Mouse (Mus musculus) stomach, embryonic 15.5 days (tissue): ENCODE measurements around the gene Etfa. TPM values are rescaled to one million over a fixed set of nuclear protein-coding genes. Genes with fewer than 3 reads are reported as not detected.

Experiments used
- ATAC-seq: fragments of 200-750 bp; cut with Nextera tagmentation; 2 replicates; pipeline ENCODE4 v1.8.0; 2017; ENCODE audit warnings: low read depth, moderate number of reproducible peaks, moderate TSS enrichment; ENCODE audit not compliant: insufficient read depth, low FRiP score
- H3K27ac ChIP-seq: fragments of 300-500 bp; sonication (generic); 2 replicates; pipeline ENCODE4 v1.5.1; 2015; ENCODE audit warnings: mild to moderate bottlenecking, inconsistent platforms
- H3K27me3 ChIP-seq: fragments of 300-500 bp; sonication (generic); replicated peaks from 2 replicates; pipeline ENCODE4 v1.6.1; 2015; ENCODE audit warnings: inconsistent platforms
- H3K36me3 ChIP-seq: fragments of 300-500 bp; sonication (generic); 2 replicates; pipeline ENCODE4 v1.6.1; 2015; ENCODE audit warnings: inconsistent platforms
- H3K4me1 ChIP-seq: fragments of 300-500 bp; sonication (generic); 2 replicates; pipeline ENCODE4 v1.6.1; 2015; ENCODE audit warnings: inconsistent platforms
- H3K4me2 ChIP-seq: fragments of 300-500 bp; sonication (generic); 2 replicates; pipeline ENCODE4 v1.6.1; 2015; ENCODE audit warnings: mild to moderate bottlenecking, inconsistent platforms
- H3K4me3 ChIP-seq: fragments of 300-500 bp; sonication (generic); replicated peaks from 2 replicates; pipeline ENCODE4 v1.5.1; 2015; ENCODE audit warnings: inconsistent platforms
- H3K9ac ChIP-seq: fragments of 300-500 bp; sonication (generic); 2 replicates; pipeline ENCODE4 v1.6.1; 2015; ENCODE audit warnings: inconsistent platforms
- H3K9me3 ChIP-seq: fragments of 300-500 bp; sonication (generic); 2 replicates; pipeline ENCODE4 v1.6.1; 2016; ENCODE audit warnings: inconsistent platforms
- WGBS: fragments of 180-500 bp; shearing (Covaris S2); methylation state at CpG from one replicate; pipeline ENCODE4 v1.1.7; 2015; 5-methylcytosine and 5-hydroxymethylcytosine counted together
- polyA plus RNA-seq: library from polyadenylated mRNA; unstranded; fragments of >200 nt; fragmentation: Nextera tagmentation; extraction: Ambion mirVana; gene quantifications from 2 replicates; pipeline ENCODE4 v1.2.1, GENCODE M21; 2015

Gene Etfa
- polyA plus RNA-seq, 1 experiment from 2014 or later: 247 TPM

DNA sequence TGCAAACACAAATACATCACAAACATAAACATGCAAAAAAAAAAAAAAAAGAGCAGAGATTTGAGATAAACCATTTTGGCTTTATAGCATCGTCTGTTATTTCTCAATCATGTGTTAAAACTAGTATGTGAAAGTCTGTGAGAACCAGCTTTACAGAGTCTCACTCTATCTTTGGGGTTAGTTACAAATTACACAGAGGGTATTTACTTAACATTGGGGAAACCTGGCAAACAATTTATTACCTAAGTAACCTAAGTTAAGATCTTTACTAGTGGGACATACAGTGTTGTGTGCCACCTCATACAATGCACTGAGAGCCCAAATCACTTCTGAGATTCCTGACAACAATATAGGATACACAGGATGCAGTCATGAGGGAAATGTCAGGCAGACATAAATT, 2.3 kb downstream of the Etfa start:
- 0 out of 2 replicates have a peak, but pooled peaks cover 3% of the 10 kb centered on the region for H3K4me1 ChIP-seq
- no peak overlapping the region for H3K27ac ChIP-seq
- H3K9ac ChIP-seq: no peak overlapping the region
- H3K4me3 ChIP-seq: no peak overlapping the region
- WGBS: 64% methylated on average over 1 of the region's 1 CpGs
- no peaks in the 10 kb centered on the region for H3K36me3 ChIP-seq
- ATAC-seq: no peak
- no peaks in the 10 kb centered on the region for H3K27me3 ChIP-seq
- H3K9me3 ChIP-seq: no peaks in the 10 kb centered on the region
- H3K4me2 ChIP-seq: no peak overlapping the region

DNA sequence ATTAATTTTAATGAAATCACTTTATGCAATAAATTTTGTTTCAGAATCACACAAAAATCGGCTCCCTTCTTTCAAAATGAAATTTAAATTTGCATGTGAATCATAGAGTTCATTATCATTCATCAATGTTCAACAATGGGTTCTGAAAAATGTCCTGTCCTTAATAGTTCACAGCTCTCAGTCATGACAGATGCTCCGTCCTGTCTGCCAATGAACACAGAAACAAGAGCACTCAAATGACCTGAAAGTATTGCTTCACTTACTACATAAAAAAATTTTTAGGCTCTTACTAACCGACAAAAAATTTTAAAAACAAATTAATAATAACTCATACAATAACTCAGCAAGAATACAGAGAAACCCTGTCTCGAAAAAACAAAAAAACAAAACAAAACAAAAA, 3.3 kb downstream of the Etfa start:
- Histone ChIP-seq H3K4me1 (0 out of 2 replicates have a peak, but pooled peaks cover 3% of the 10 kb centered on the region), H3K4me3 (no peak overlapping the region), H3K9me3 (no peaks in the 10 kb centered on the region), H3K4me2 (no peak overlapping the region), H3K36me3 (no peaks in the 10 kb centered on the region), H3K27ac (no peak overlapping the region), H3K27me3 (no peaks in the 10 kb centered on the region), H3K9ac (no peak overlapping the region)
- WGBS: 73% methylated on average over 4 of the region's 4 CpGs
- ATAC-seq: no peak

DNA sequence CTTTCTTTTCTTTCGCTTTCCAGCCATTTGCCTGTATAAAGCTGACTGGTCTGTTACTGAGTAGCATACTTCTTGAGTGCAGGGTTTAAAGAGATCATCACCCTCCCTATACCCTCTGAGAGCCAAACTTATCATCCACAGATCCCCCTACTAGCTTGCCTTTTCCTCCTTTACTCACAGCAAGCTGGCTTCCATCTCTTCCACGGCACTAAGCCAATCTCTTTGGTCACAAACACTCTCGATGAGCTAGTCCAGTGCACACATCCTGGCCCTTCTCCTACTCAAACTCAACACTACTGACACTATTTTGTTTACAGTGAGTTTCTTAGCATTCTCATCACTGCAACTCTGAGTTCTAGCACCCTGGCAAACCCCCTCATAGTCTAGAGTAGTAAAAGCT, 4.1 kb downstream of the Etfa start:
- no peak for ATAC-seq
- Histone ChIP-seq H3K4me3 (no peak overlapping the region), H3K36me3 (no peaks in the 10 kb centered on the region), H3K27me3 (no peaks in the 10 kb centered on the region), H3K27ac (no peak overlapping the region), H3K4me2 (no peak overlapping the region), H3K9ac (no peak overlapping the region), H3K9me3 (no peaks in the 10 kb centered on the region), H3K4me1 (0 out of 2 replicates have a peak, but pooled peaks cover 3% of the 10 kb centered on the region)
- 68% methylated on average over 3 of the region's 3 CpGs for WGBS

DNA sequence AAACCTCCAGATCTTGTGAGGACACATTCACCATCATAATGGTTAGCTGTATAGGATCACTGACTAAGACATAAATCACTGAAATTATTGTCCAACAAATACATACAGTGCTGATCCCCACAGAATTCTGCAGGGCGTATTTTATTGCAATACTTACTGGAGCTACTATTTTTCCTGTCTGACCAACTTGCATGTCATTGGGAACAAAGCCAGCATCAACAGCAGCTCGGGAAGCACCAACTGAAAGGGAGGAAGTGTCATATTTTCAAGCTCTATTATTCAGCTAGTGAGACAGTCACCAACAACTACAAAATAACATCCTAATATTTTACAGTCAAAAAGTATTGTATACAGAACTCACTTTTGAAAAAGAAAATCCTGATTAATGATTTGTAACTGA, 29.9 kb downstream of the Etfa start:
- no peaks in the 10 kb centered on the region for H3K27me3 ChIP-seq
- no peak overlapping the region for H3K9ac ChIP-seq
- H3K4me3 ChIP-seq: no peak overlapping the region
- ATAC-seq: no peak
- WGBS: 63% methylated on average over 2 of the region's 2 CpGs
- H3K4me1 ChIP-seq: no peaks in the 10 kb centered on the region
- H3K4me2 ChIP-seq: no peak overlapping the region
- H3K27ac ChIP-seq: no peak overlapping the region
- H3K36me3 ChIP-seq: no peaks in the 10 kb centered on the region; the same call in 1 of the 2 replicates
- H3K9me3 ChIP-seq: no peaks in the 10 kb centered on the region

DNA sequence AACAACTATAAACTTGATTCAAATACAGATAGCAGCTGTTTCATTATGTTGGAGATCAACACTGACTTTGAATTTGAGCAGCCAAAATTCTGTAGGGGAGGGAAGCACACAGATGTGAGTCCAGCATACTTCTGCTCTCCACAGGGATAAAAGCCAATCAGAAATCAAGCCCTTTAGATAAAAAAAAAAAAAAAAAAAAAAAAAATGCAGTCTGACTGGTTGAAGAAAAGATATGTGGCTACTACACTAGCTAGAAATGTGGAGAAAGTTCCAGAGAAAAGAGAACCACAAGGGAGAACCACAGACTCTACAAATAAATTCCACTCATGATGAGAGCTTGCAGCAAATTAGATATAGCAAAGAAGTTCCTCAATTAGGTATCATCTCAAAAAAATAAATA, 33.3 kb downstream of the Etfa start:
- Histone ChIP-seq H3K4me1 (no peaks in the 10 kb centered on the region), H3K27ac (no peak overlapping the region), H3K9me3 (no peaks in the 10 kb centered on the region), H3K9ac (no peak overlapping the region), H3K4me2 (no peak overlapping the region), H3K27me3 (no peaks in the 10 kb centered on the region), H3K36me3 (no peaks in the 10 kb centered on the region; the same call in 1 of the 2 replicates), H3K4me3 (no peak overlapping the region)
- ATAC-seq: no peak

DNA sequence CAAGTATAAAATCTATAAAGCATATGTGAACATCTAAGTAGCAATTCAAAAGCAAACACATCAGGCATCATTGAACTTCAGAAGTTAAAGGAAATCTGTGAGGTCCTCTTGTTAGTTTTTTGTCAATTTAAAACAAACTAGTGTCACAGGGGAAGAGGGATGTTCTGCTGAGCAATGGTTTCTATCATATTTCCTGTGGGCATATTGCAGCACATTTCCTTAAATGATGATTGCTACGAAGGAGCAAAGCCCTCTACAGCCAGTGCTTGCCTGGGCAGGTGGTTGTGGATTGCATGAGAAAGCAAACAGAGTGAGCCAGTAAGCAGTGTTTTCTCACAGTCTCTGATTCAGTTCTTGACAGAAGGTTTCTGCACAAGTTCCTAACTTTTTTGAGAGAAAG, 36.0 kb downstream of the Etfa start:
- no peak overlapping the region for H3K27ac ChIP-seq
- no peak overlapping the region for H3K9ac ChIP-seq
- no peaks in the 10 kb centered on the region for H3K9me3 ChIP-seq
- no peak overlapping the region for H3K4me3 ChIP-seq
- WGBS: 51% methylated on average over 1 of the region's 1 CpGs
- ATAC-seq: no peak
- H3K4me1 ChIP-seq: no peaks in the 10 kb centered on the region
- no peaks in the 10 kb centered on the region for H3K27me3 ChIP-seq
- no peak overlapping the region for H3K4me2 ChIP-seq
- no peaks in the 10 kb centered on the region; the same call in 1 of the 2 replicates for H3K36me3 ChIP-seq

DNA sequence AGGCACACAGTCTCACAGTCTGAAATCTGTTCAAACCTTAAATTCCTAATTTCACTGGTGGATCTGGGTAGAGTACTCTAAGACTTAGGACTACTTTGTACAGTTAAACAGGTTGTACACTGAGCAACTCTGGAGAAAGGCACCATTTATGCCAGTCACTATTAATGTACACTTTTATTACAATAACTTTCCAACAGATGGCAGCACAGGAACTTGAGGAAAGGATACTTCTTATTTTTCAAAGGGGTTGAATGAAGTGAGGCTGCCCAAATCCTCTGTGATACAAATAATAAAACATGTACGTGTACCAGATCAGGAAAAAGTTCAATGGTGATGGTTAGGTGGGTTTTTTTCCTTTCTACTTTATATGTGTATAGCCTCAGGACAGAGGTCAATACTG, 43.6 kb downstream of the Etfa start:
- Histone ChIP-seq H3K9ac (no peak overlapping the region), H3K27me3 (no peaks in the 10 kb centered on the region), H3K9me3 (no peaks in the 10 kb centered on the region), H3K4me3 (no peak overlapping the region), H3K4me2 (no peak overlapping the region), H3K27ac (no peak overlapping the region), H3K4me1 (no peaks in the 10 kb centered on the region), H3K36me3 (no peaks in the 10 kb centered on the region)
- ATAC-seq: no peak
- WGBS: 46% methylated on average over 1 of the region's 1 CpGs

DNA sequence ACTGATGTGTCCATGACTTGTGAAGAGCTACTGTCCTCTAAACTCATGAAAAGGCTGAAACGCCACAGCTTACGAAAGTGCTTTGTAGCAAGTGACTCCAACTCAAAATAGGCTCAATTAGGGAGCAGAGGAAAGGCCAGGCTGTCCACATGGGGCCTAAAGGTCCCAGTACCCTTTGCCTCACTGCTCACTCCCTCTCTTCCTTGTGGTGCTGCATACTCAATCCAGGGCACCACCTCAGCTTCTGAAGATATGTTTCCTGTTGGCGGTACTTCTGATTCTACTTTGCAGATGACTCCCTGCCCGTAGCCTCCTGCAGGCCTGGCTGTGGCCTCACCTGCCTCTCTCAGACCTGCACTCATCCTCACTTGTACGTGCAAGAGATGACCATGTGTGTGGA, 58.7 kb downstream of the Etfa start:
- Histone ChIP-seq H3K36me3 (no peaks in the 10 kb centered on the region), H3K9ac (no peak overlapping the region), H3K27ac (no peak overlapping the region), H3K9me3 (no peaks in the 10 kb centered on the region), H3K4me3 (no peak overlapping the region), H3K4me1 (no peaks in the 10 kb centered on the region), H3K4me2 (no peak overlapping the region), H3K27me3 (no peaks in the 10 kb centered on the region)
- no peak for ATAC-seq
- 87% methylated on average over 5 of the region's 5 CpGs for WGBS

DNA sequence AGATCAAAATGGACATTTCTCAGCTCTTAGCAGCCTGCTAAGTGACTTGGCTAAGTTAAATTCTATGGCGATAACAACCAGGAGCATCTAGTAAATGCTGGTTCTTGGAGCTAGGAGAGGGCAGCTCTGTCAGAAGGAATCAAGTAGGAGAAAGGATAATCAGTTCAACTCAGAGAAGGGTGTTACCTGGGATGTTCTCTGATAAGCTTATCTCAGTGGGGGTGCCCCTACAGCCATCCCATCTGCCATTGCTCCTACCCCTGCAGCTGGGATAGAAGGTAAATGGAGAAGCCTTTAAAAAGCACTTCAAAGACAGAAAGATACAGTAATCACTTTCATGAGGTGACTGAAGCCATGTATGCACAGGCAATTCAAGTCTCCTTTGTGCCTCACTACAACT, 59.1 kb downstream of the Etfa start:
- no peak for ATAC-seq
- WGBS: 95% methylated on average over 1 of the region's 1 CpGs

DNA sequence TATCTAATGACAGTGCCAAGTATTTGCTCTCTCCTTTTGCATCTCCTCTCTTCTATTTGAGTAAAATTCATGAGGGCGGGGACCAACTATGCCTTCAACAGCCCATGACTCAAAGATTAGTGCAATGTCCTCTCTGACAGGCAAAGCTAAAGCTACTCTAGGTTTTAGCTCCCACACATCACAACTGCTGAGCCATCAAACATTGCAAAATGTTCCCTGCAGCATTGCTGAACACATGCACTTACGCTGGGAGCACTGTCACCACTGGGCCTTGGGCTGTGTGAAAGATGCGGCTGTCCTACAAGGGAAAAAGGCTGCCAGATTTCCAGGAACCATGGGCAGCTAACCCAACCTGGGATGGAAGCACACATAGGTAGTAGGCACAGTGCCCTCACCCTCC, 60.6 kb downstream of the Etfa start:
- ATAC-seq: no peak
- Histone ChIP-seq H3K4me3 (no peak overlapping the region), H3K4me1 (no peaks in the 10 kb centered on the region), H3K9me3 (no peaks in the 10 kb centered on the region), H3K9ac (no peak overlapping the region), H3K36me3 (no peaks in the 10 kb centered on the region), H3K27ac (no peak overlapping the region), H3K4me2 (no peak overlapping the region), H3K27me3 (no peaks in the 10 kb centered on the region)
- whole genome bisulfite sequencing: 89% methylated on average over 3 of the region's 3 CpGs

More for the DNA sequence above, 59.1 kb downstream of the Etfa start:
- H3K4me3 ChIP-seq: no peak overlapping the region
- no peak overlapping the region for H3K9ac ChIP-seq
- H3K27ac ChIP-seq: no peak overlapping the region
- no peaks in the 10 kb centered on the region for H3K4me1 ChIP-seq
- H3K27me3 ChIP-seq: no peaks in the 10 kb centered on the region
- no peak overlapping the region for H3K4me2 ChIP-seq
- no peaks in the 10 kb centered on the region for H3K36me3 ChIP-seq
- no peaks in the 10 kb centered on the region for H3K9me3 ChIP-seq

DNA sequence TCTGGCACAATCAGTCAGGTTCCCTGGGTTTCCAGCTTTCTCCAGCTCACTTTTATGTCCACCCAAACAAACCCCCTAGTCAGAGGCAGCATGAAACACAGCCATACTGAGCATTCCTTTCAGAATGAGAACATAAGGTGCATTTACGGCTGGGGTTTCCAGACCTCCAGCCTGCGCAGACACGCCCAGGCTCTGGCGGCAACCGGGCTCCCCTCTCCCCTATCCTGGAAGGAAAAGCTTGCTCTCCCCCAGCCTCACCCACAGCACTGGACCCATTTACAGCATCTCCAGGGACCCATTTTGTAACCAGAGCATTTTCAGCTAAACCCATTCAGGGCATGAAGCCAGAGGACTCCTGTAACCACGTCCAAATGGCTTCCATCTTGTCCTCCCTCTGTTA, 62.0 kb downstream of the Etfa start:
- ATAC-seq: no peak
- no peaks in the 10 kb centered on the region for H3K4me1 ChIP-seq
- H3K9ac ChIP-seq: no peak overlapping the region
- no peak overlapping the region for H3K4me3 ChIP-seq
- WGBS: 77% methylated on average over 6 of the region's 6 CpGs
- H3K9me3 ChIP-seq: no peaks in the 10 kb centered on the region
- no peak overlapping the region for H3K27ac ChIP-seq
- H3K27me3 ChIP-seq: no peaks in the 10 kb centered on the region
- H3K36me3 ChIP-seq: no peaks in the 10 kb centered on the region
- no peak overlapping the region for H3K4me2 ChIP-seq

DNA sequence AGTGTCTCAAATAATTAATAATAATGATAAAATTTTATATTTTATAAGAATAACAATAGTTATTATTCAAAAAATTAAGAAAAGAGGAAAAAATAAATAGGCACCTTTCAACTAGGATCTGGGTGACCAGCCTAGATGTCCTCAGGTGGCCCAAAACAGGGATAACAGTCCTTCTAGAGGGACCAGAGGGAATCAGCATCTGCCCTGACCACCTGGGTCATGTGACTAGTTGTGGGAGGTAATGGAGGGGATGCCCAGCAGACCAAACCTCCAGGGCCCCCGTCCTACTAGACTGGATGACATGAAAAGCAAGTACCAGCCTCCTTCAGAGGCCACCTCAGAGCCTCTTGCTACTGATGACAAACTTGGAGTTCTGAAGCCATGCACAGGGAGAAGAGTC, 62.9 kb downstream of the Etfa start:
- no peaks in the 10 kb centered on the region for H3K27me3 ChIP-seq
- H3K9ac ChIP-seq: no peak overlapping the region
- no peak overlapping the region for H3K4me2 ChIP-seq
- H3K4me1 ChIP-seq: no peaks in the 10 kb centered on the region
- H3K27ac ChIP-seq: no peak overlapping the region
- H3K36me3 ChIP-seq: no peaks in the 10 kb centered on the region
- no peak for ATAC-seq
- 62% methylated on average over 1 of the region's 1 CpGs for WGBS
- no peaks in the 10 kb centered on the region for H3K9me3 ChIP-seq
- no peak overlapping the region for H3K4me3 ChIP-seq

DNA sequence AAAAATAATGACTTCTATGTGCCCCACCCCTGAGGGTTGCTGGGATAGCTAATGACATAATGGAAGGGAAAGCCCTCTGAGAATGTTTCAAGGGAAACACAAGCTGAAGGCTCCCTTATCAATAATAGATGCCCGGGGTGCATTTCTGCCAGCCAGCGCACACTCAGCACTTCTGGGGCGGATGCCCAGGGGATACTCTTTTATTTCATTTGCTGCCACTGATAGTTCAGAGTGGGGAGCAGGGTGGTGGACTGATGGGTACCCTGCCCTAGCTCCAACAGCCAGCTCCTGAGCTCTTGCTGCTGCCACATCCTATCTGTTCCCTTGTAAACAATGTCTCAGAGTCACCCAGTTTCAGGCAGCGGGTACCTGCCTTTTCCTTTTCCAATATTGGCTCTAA, 64.5 kb downstream of the Etfa start:
- H3K27me3 ChIP-seq: no peaks in the 10 kb centered on the region
- no peak for ATAC-seq
- WGBS: 80% methylated on average over 4 of the region's 4 CpGs

More for the DNA sequence above, 64.5 kb downstream of the Etfa start:
- H3K27ac ChIP-seq: no peak overlapping the region
- no peak overlapping the region for H3K4me2 ChIP-seq
- H3K4me3 ChIP-seq: no peak overlapping the region
- H3K36me3 ChIP-seq: no peaks in the 10 kb centered on the region
- H3K9ac ChIP-seq: no peak overlapping the region
- H3K9me3 ChIP-seq: no peaks in the 10 kb centered on the region
- no peaks in the 10 kb centered on the region for H3K4me1 ChIP-seq
